Mouse (Mus musculus): Measurements from ENCODE around the gene Il3.

DNA sequence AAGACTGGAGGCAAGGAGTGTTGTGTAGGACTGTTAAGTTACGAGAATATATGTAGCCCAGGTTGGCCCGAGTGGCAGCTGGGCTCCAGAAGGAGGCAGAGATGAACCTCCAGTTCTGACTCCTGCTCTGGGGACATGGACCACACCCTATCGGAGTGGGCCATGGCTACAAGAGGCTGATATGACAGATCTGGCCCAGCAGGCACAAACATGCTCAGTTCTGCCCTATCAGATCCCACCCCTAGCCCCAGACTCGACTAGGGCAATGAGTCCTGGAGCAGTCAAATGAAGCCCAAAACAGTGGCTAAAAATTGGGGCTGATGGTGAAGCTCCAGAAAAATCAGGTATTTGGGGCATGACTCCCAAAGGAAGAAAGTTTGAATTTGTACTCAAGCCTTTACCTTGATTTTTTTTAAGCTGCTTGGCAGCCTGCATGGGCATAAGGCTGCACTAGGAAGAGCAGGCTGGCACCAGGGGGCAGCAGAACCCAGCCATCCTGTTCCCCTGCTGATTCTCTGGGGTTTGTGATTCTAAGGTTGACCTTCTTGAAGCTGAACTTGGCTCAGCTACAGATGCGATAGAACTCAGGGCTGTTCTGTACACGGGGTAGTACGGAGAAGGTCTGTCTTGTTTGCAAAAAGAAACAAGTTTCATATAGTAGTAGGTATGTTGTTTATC, 40.2 kb upstream of the Il3 start:
- no peak for TF ChIP-seq MYOD1 (IDR thresholded peaks at IDR 0.05; ENCODE audit: control insufficient read depth in 1 of 3, insufficient read length in 2 of 3, low read depth in 2 of 3)
- TF ChIP-seq POLR2A (IDR thresholded peaks at IDR 0.05; ENCODE audit: insufficient read length, low read depth) = no peak
- no peak for TF ChIP-seq USF1 (IDR thresholded peaks at IDR 0.05; ENCODE audit: low read depth)
- TF ChIP-seq TCF12 (IDR thresholded peaks at IDR 0.05; ENCODE audit: insufficient read depth, poor library complexity, severe bottlenecking) = no peak
- TF ChIP-seq MAX (IDR thresholded peaks at IDR 0.05; ENCODE audit: low read depth) = no peak
- no peak for TF ChIP-seq E2F4 (IDR thresholded peaks at IDR 0.05; ENCODE audit: insufficient read depth)
- no peak for TF ChIP-seq TCF3 (IDR thresholded peaks at IDR 0.05; ENCODE audit: insufficient read length, low read depth)
- TF ChIP-seq CEBPB (IDR thresholded peaks at IDR 0.05; ENCODE audit: insufficient read depth, poor library complexity, severe bottlenecking) = no peak
- no peak for TF ChIP-seq MYOG (IDR thresholded peaks at IDR 0.05; ENCODE audit: control insufficient read depth in 1 of 3, insufficient read depth in 1 of 3, insufficient read length in 2 of 3, low read depth in 2 of 3)
- TF ChIP-seq POLR2AphosphoS2 (IDR thresholded peaks at IDR 0.05; ENCODE audit: insufficient read length, low read depth) = no peak

Data from myocyte (in vitro differentiated cells).